Mouse (Mus musculus) CH12.LX (cell line): ENCODE data around the gene Rnf181. TPM values are rescaled to one million over a fixed set of nuclear protein-coding genes. Genes with fewer than 3 reads are reported as not detected.
A peak's percentile ranks its signal among the peaks of the same experiment; 100 is the strongest.

ENCODE experiments used
- DNase-seq: peaks from one replicate; pipeline ENCODE4 v3.0.0-alpha.2; 2013; ENCODE audit errors: extremely low read depth
- H3K27ac ChIP-seq: 2 replicates; pipeline ENCODE4 v1.5.1; 2012; ENCODE audit warnings: low read depth, mild to moderate bottlenecking, control low read depth, moderate library complexity; ENCODE audit not compliant: insufficient read depth
- H3K27me3 ChIP-seq: replicated peaks from 2 replicates; pipeline ENCODE3; 2012; ENCODE audit warnings: inconsistent platforms
- H3K36me3 ChIP-seq, 2 experiments: replicated peaks in 1 of 2; 2 replicates each; pipeline versions ENCODE3 to v1.6.1; 2012; ENCODE audit warnings: inconsistent platforms in 1 of 2, low read length in 1 of 2, mild to moderate bottlenecking in 1 of 2, mixed read lengths in 1 of 2, moderate library complexity in 1 of 2; ENCODE audit not compliant: control insufficient read depth in 1 of 2, insufficient read depth in 1 of 2
- H3K4me1 ChIP-seq, 2 experiments: 2 replicates each; pipeline ENCODE4 v1.6.1; 2012; ENCODE audit warnings: inconsistent platforms in 1 of 2, moderate library complexity in 1 of 2; ENCODE audit not compliant: insufficient read depth in 2 of 2, control insufficient read depth in 1 of 2
- H3K4me2 ChIP-seq: 2 replicates; pipeline ENCODE4 v1.6.1; 2012; ENCODE audit warnings: low read depth, mild to moderate bottlenecking, control low read depth; ENCODE audit not compliant: poor library complexity, insufficient read depth, severe bottlenecking
- H3K4me3 ChIP-seq, 3 experiments: fragments of 150-350 bp in 1 of 3; sonication (generic) in 1 of 3; replicated peaks in 1 of 3; 2 replicates each; pipeline versions ENCODE3 to v1.5.1; 2011 to 2012; ENCODE audit warnings: low read depth in 2 of 3, low read length in 2 of 3, mild to moderate bottlenecking in 2 of 3, moderate library complexity in 2 of 3, control low read depth in 1 of 3, improper control_type of control experiment in 1 of 3, inconsistent platforms in 1 of 3, mixed read lengths in 1 of 3; ENCODE audit not compliant: poor library complexity in 1 of 3
- H3K79me2 ChIP-seq: replicated peaks from 2 replicates; pipeline ENCODE4 v1.6.1; 2012; ENCODE audit warnings: mild to moderate bottlenecking, moderate library complexity; ENCODE audit not compliant: control insufficient read depth, poor library complexity, insufficient read depth, severe bottlenecking; ENCODE audit errors: extremely low read depth
- H3K9ac ChIP-seq: 2 replicates; pipeline ENCODE4 v1.6.1; 2012; ENCODE audit warnings: low read depth, mild to moderate bottlenecking, control low read depth, moderate library complexity; ENCODE audit not compliant: insufficient read depth
- H3K9me3 ChIP-seq: replicated peaks from 2 replicates; pipeline ENCODE3; 2012; ENCODE audit warnings: low read length, inconsistent platforms, mixed read lengths
- BHLHE40 ChIP-seq: IDR thresholded peaks from 2 replicates; pipeline ENCODE4 v1.6.1; 2011; ENCODE audit warnings: mild to moderate bottlenecking, low read depth, low read length, improper control_type of control experiment
- CHD2 ChIP-seq: IDR thresholded peaks from 2 replicates; pipeline ENCODE4 v1.6.1; 2011; ENCODE audit warnings: low read length, improper control_type of control experiment
- CTCF ChIP-seq, 2 experiments: IDR thresholded peaks in 1 of 2; conservative IDR thresholded peaks in 1 of 2; 2 replicates each; pipeline ENCODE4 v1.5.1; 2011 to 2012; ENCODE audit warnings: low read depth in 2 of 2, low read length in 2 of 2, improper control_type of control experiment in 1 of 2, inconsistent platforms in 1 of 2, mild to moderate bottlenecking in 1 of 2, moderate library complexity in 1 of 2
- E2F4 ChIP-seq: IDR thresholded peaks from 2 replicates; pipeline ENCODE4 v1.6.1; 2011; ENCODE audit warnings: low read depth, low read length, improper control_type of control experiment; ENCODE audit not compliant: insufficient replicate concordance
- ELF1 ChIP-seq: IDR thresholded peaks from 2 replicates; pipeline ENCODE4 v1.6.1; 2014; ENCODE audit warnings: low read depth, mild to moderate bottlenecking, inconsistent platforms, low read length, improper control_type of control experiment
- GABPA ChIP-seq: IDR thresholded peaks from 2 replicates; pipeline ENCODE4 v1.6.1; 2012; ENCODE audit warnings: low read depth, low read length, improper control_type of control experiment, inconsistent platforms; ENCODE audit not compliant: insufficient replicate concordance
- HCFC1 ChIP-seq: IDR thresholded peaks from 2 replicates; pipeline ENCODE4 v1.6.1; 2012; ENCODE audit warnings: low read depth, mild to moderate bottlenecking, inconsistent platforms, low read length, improper control_type of control experiment
- IRF4 ChIP-seq: IDR thresholded peaks from 2 replicates; pipeline ENCODE4 v1.6.1; 2014; ENCODE audit warnings: low read depth, mild to moderate bottlenecking, inconsistent platforms, low read length, improper control_type of control experiment
- JUND ChIP-seq: conservative IDR thresholded peaks from 2 replicates; pipeline ENCODE4 v1.6.1; 2011; ENCODE audit warnings: low read depth, low read length, improper control_type of control experiment
- MAFK ChIP-seq: IDR thresholded peaks from 2 replicates; pipeline ENCODE4 v1.6.1; 2011; ENCODE audit warnings: low read length, improper control_type of control experiment; ENCODE audit not compliant: insufficient replicate concordance
- MAZ ChIP-seq: IDR thresholded peaks from 2 replicates; pipeline ENCODE4 v1.6.1; 2012; ENCODE audit warnings: low read depth, mild to moderate bottlenecking, inconsistent platforms, low read length, improper control_type of control experiment, moderate library complexity
- MEF2A ChIP-seq: IDR thresholded peaks from 2 replicates; pipeline ENCODE4 v1.6.1; 2014; ENCODE audit warnings: low read depth, mild to moderate bottlenecking, inconsistent platforms, low read length, improper control_type of control experiment, borderline replicate concordance
- MXI1 ChIP-seq: IDR thresholded peaks from 2 replicates; pipeline ENCODE4 v1.6.1; 2011; ENCODE audit warnings: mild to moderate bottlenecking, low read depth, low read length, improper control_type of control experiment
- NELFE ChIP-seq: IDR thresholded peaks from 2 replicates; pipeline ENCODE4 v1.6.1; 2011; ENCODE audit warnings: low read depth, low read length, improper control_type of control experiment
- NRF1 ChIP-seq: IDR thresholded peaks from 2 replicates; pipeline ENCODE4 v1.6.1; 2014; ENCODE audit warnings: low read depth, mild to moderate bottlenecking, inconsistent platforms, low read length, improper control_type of control experiment, moderate library complexity
- PAX5 ChIP-seq: IDR thresholded peaks from 2 replicates; pipeline ENCODE4 v1.6.1; 2012; ENCODE audit warnings: low read length, inconsistent platforms, mixed read lengths
- POLR2AphosphoS2 ChIP-seq: IDR thresholded peaks from 2 replicates; pipeline ENCODE4 v1.6.1; 2011; ENCODE audit warnings: low read depth, low read length, improper control_type of control experiment
- RCOR1 ChIP-seq: conservative IDR thresholded peaks from 2 replicates; pipeline ENCODE4 v1.6.1; 2012; ENCODE audit warnings: low read depth, mild to moderate bottlenecking, inconsistent platforms, low read length, improper control_type of control experiment
- SMC3 ChIP-seq: IDR thresholded peaks from 2 replicates; pipeline ENCODE4 v1.6.1; 2011; ENCODE audit warnings: low read depth, low read length, improper control_type of control experiment
- TBP ChIP-seq: conservative IDR thresholded peaks from 2 replicates; pipeline ENCODE4 v1.6.1; 2011; ENCODE audit warnings: low read depth, low read length, improper control_type of control experiment
- TCF12 ChIP-seq: IDR thresholded peaks from 2 replicates; pipeline ENCODE4 v1.6.1; 2014; ENCODE audit warnings: low read depth, mild to moderate bottlenecking, inconsistent platforms, low read length, improper control_type of control experiment
- USF1 ChIP-seq: IDR thresholded peaks from 2 replicates; pipeline ENCODE4 v1.6.1; 2014; ENCODE audit warnings: low read depth, mild to moderate bottlenecking, inconsistent platforms, low read length, improper control_type of control experiment
- ZC3H11A ChIP-seq: IDR thresholded peaks from 2 replicates; pipeline ENCODE4 v1.6.1; 2012; ENCODE audit warnings: low read depth, mild to moderate bottlenecking, inconsistent platforms, low read length, improper control_type of control experiment
- ZKSCAN1 ChIP-seq: IDR thresholded peaks from 2 replicates; pipeline ENCODE4 v1.6.1; 2012; ENCODE audit warnings: low read depth, inconsistent platforms, low read length, improper control_type of control experiment, borderline replicate concordance
- ZMIZ1 ChIP-seq: IDR thresholded peaks from 2 replicates; pipeline ENCODE4 v1.6.1; 2012; ENCODE audit warnings: low read depth, mild to moderate bottlenecking, inconsistent platforms, low read length, improper control_type of control experiment
- ZNF384 ChIP-seq: IDR thresholded peaks from 2 replicates; pipeline ENCODE4 v1.6.1; 2012; ENCODE audit warnings: low read depth, low read length, improper control_type of control experiment, inconsistent platforms
- dilution Hi-C: fragments of 300-500 bp; cut with MboI; formaldehyde crosslinking; loops from 2 replicates; pipeline ENCODE4 v1.14.3; 2020; ENCODE audit warnings: low sequenced_read_pairs; ENCODE audit not compliant: extremely low pct_unique_long_range_greater_than_20kb, extremely low pct_ligation_motif_present
- in situ Hi-C: fragments of 300-500 bp; cut with MboI; formaldehyde crosslinking; loops from 3 replicates; pipeline ENCODE4 v1.14.3; 2019; ENCODE audit warnings: low sequenced_read_pairs, low pct_ligation_motif_present, low pct_unique_long_range_greater_than_20kb, mixed read lengths
- polyA plus RNA-seq: library from polyadenylated mRNA; unstranded; fragments of >175 nt; gene quantifications from 2 replicates; pipeline ENCODE4 v1.2.1, GENCODE M21; 2012; ENCODE audit warnings: low read depth; ENCODE audit not compliant: insufficient read length
- total RNA-seq, 2 experiments: library from RNA; depleted of rRNA; stranded (reverse); fragments of 300-350 nt in 1 of 2; fragments of >200 nt in 1 of 2; gene quantifications; 2 replicates each; pipeline ENCODE4 v1.2.3; 2012 to 2014

The Rnf181 gene
- total and polyA plus RNA-seq, 3 experiments: 63.2 to 88.7 (median 83.2) TPM

DNA sequence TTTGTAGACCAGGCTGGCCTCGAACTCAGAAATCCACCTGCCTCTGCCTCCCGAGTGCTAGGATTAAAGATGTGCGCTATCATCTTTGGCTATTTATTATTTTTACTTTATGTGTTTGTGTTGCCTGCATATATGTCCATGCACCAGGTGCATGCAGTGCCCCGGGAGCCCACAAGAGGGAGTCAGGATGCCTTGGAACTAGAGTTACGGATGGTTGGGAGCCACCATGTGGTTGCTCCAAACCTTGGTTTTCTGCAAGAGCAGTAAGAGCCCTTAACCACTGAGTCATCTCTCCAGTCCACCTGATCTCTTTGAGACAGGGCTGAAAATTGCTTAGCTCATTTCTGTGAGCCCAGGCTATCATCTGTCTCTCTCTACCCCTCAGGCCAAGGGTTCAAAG is 40.4 kb upstream of the Rnf181 start (continued):
- TF ChIP-seq TCF12 (peak; percentile 66; the same call in 1 of the 2 replicates), IRF4 (peak; percentile 42; the same call in 1 of the 2 replicates), MEF2A (peak; percentile 60; the same call in 1 of the 2 replicates), CTCF (conservative IDR thresholded peaks at IDR 0.05 in 1 of 2, IDR thresholded peaks at IDR 0.05 in 1 of 2; ENCODE audit: low read depth in 2 of 2, low read length in 2 of 2) (peak; percentile 92 to 99), HCFC1 (no peak), ZMIZ1 (no peak), MAFK (no peak), MAZ (no peak), PAX5 (no peak), RCOR1 (no peak), USF1 (no peak), MXI1 (no peak), GABPA (no peak), SMC3 (peak; percentile 97), ZKSCAN1 (no peak), NELFE (peak; percentile 81; the same call in 1 of the 2 replicates), E2F4 (no peak), NRF1 (no peak)

GRCm38 (mm10) chr6:72405356-72405755 is 38.6 kb upstream of the Rnf181 start:
- Histone ChIP-seq H3K36me3 (no peaks in the 10 kb centered on the region), H3K9ac (no peak overlapping the region), H3K79me2 (no peaks in the 10 kb centered on the region), H3K4me2 (no peak overlapping the region), H3K27me3 (no peaks in the 10 kb centered on the region), H3K4me3 (no peak overlapping the region), H3K27ac (no peak overlapping the region), H3K4me1 (peaks cover 0 to 10% of the 10 kb centered on the region in 2 experiments; a peak in 3 of 4 replicates), H3K9me3 (no peaks in the 10 kb centered on the region)
- dilution Hi-C loops: no loop called here
- TF ChIP-seq CHD2 (no peak), ZNF384 (no peak), IRF4 (no peak), CTCF (conservative IDR thresholded peaks at IDR 0.05 in 1 of 2, IDR thresholded peaks at IDR 0.05 in 1 of 2; ENCODE audit: low read depth in 2 of 2, low read length in 2 of 2) (no peak), GABPA (no peak), JUND (no peak), BHLHE40 (no peak), HCFC1 (no peak), ZKSCAN1 (no peak), ELF1 (no peak), POLR2AphosphoS2 (no peak), TCF12 (no peak), ZMIZ1 (no peak), MEF2A (no peak), USF1 (no peak), MAZ (no peak), TBP (no peak), ZC3H11A (no peak), RCOR1 (no peak)
- no peak for DNase-seq
- in situ Hi-C loops: loop anchor here (25.0 kb wide), 1 partner anchor 432 kb away; no protein-coding TSS in a partner anchor
